Mouse (Mus musculus): Measurements from ENCODE around the gene Misp.

Misp gene

GRCm38 (mm10) chr10:79794491-79794931 is 26.3 kb upstream of the Misp start:
- DNase-seq (ENCODE audit: low read depth, low spot score): no peak

GRCm38 (mm10) chr10:79795905-79796304 is 24.9 kb upstream of the Misp start:
- no peak for DNase-seq (ENCODE audit: low read depth, low spot score)

- DNase-seq (ENCODE audit: low read depth, low spot score): no peak
These were observed 23.5 kb upstream of the Misp start for GRCm38 (mm10) chr10:79797326-79797725.

GRCm38 (mm10) chr10:79798289-79798928 is 22.4 kb upstream of the Misp start:
- DNase-seq (ENCODE audit: low read depth, low spot score): no peak

- DNase-seq (ENCODE audit: low read depth, low spot score): no peak
These were observed 20.3 kb upstream of the Misp start for GRCm38 (mm10) chr10:79800508-79800907.

DNA sequence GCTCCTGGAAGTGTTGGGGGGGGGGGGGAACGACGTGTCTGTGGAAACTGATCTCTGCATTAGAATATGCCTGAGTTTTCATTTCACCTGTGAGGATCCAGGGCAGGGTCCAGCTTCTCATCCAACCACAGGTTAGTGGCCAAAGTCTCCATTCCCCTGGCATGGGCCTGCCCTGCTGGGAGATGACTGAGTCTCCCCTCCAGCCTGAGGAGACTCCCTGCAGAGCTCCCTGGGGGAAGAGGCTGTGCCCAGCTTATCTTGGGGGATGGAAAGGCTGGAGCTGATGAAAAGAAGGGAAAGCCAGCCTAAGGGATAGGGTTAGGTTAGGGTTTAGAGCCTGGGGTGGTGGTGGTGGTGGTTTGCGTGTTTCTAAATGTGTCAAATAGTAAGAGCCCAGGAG is 19.0 kb upstream of the Misp start:
- no peak for DNase-seq (ENCODE audit: low read depth, low spot score)

GRCm38 (mm10) chr10:79802331-79802971 is 18.3 kb upstream of the Misp start:
- no peak for DNase-seq (ENCODE audit: low read depth, low spot score)

- no peak for DNase-seq (ENCODE audit: low read depth, low spot score)
These were observed 17.0 kb upstream of the Misp start for GRCm38 (mm10) chr10:79803716-79804323.

DNA sequence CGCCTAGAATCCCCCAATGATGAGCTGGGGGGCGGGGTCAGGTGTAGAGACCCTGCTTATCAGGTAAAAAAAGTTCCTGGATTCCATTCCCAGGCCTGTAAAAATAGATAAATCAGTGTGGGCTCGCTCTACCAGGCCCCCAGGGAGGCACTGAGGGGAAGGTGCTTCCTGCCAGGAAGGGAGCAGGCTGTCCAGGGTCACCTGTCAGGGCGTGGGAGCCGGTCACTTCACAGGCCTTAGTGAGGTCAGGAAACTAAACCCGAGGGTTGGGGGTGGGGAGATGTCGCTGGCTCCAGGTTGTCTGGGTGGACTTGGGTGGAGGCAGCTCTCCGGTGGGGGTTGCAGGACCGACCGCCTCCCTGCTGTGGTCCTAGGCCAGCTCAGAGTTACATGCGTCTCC is 15.2 kb upstream of the Misp start:
- DNase-seq (ENCODE audit: low read depth, low spot score): no peak

DNA sequence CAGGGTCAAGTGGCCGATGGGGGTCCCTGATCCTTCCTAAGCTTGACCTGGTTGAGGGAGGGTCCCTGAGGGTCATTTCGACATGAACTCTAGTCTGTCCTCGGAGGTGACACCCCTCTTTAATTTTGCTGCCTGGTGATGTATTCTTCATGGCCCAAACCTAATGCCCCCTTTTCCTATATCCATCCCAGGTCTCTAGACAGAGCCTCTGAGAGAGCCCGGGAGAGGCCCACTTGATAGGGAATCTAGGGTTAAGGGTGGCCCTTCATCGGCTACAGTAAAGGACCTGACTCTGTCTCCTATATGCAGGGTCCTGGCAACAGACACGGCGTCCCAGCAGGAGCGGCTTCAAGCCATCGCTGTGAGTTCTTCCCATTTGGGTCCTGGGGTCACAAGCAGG is 14.5 kb upstream of the Misp start:
- DNase-seq (ENCODE audit: low read depth, low spot score): no peak

GRCm38 (mm10) chr10:79806972-79807371 is 13.8 kb upstream of the Misp start:
- DNase-seq (ENCODE audit: low read depth, low spot score): no peak

- no peak for DNase-seq (ENCODE audit: low read depth, low spot score)
These were observed 13.0 kb upstream of the Misp start for GRCm38 (mm10) chr10:79807826-79808225.

DNA sequence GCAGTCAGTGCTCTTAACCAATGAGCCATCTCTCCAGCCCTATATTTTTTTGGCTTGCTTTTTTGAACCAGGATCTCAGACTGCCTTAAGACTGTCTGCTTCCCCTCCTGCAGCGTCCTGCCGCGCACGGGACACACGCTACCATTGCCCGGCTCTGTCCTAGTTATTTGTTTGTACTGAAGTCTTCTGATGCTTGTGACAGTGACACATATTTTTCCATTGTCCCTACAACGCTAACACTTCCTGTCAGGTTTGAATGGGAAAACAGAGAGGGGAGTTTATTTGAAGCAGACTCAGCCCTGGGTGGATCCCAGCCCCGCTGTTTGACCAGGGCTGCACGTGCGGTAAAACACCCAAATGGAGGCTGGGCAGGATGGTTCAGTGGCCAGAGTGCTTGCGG is 12.1 kb upstream of the Misp start:
- DNase-seq (ENCODE audit: low read depth, low spot score): no peak

GRCm38 (mm10) chr10:79811736-79812637 is 8.8 kb upstream of the Misp start:
- DNase-seq (ENCODE audit: low read depth, low spot score): no peak

GRCm38 (mm10) chr10:79814271-79814842 is 6.4 kb upstream of the Misp start:
- no peak for DNase-seq (ENCODE audit: low read depth, low spot score)

DNA sequence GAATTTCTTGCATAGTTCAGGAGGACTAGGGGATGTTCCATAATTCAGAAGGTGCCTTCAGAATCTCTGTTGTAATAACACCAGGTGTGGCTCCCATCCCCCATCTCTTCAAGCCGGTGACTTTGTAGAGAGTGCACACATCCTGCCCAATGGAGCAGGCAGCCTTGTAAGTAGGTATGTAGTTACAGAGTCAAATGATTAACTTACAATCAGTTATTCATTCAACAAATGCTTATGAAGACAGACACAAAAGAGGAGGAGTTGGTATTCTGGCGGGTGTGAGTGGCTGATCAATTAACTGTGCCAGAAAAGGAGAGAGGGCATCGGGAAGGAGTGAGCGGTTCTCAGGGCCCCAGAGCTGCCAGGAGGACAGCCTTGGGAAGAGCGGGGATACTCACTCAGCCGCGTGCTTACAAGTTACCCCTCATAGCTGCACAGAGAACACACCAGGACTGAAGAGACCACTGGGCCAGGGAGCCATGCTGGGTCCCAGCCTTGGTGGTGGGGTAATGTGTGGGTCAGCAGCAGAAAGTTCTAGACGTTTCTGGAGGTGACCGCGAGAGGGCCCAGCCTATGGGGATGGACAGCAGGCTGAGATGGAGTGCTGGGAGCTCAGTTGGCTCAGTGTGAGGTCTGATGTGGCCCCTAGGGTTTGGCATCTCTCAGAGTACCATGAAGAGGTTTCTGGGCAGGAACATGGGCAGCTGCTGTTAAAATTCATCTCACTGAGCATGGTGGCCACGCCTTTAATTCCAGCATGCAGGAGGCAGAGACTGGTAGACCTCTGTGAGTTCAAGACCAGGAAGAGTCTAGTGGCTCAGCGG is 4.9 kb upstream of the Misp start:
- DNase-seq (ENCODE audit: low read depth, low spot score): no peak

- DNase-seq (ENCODE audit: low read depth, low spot score): no peak
These were observed 3.7 kb upstream of the Misp start for GRCm38 (mm10) chr10:79817111-79817510.

DNA sequence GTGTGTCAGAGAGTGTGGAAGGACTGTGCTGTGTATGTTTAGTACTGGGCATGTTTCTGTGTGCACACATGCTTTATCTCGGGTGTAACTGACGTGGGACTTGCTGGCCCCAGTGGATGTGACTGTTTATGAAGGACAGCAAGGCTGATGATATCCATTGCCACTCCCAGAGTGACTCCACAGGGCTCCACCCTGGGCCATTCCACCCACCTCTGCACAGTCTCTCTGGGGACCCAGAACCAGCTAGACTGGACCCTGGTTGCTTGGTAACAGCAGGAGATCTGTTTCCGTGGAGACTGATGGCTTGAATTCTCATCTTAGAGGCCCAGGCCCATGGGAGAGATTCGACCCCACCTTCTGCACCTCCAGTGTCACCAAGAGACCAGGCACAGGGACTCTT is 2.6 kb upstream of the Misp start:
- no peak for DNase-seq (ENCODE audit: low read depth, low spot score)

GRCm38 (mm10) chr10:79819606-79820005 is 1.2 kb upstream of the Misp start:
- DNase-seq (ENCODE audit: low read depth, low spot score): no peak

GRCm38 (mm10) chr10:79820277-79820676 is 512 bp upstream of the Misp start:
- no peak for DNase-seq (ENCODE audit: low read depth, low spot score)

DNA sequence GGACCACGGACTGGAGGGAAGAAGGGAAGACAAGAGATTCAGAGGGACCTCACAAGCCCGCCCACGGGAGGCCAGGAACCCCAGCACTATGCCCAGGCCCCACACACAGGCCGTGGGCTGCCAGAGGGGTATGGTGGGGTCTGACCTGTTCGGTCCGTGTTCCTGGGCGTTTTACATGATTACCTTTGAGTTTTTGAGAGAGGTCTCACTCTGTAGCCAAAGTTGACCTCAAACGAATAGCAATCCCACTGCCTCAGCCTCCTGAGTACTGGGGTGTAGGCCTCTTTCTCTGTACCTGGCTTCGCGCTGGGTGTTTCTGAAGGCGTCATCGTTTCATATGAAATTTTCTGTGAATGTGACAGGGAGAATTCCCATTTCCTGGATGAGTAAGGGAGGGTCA is 942 bp downstream of the Misp start:
- no peak for DNase-seq (ENCODE audit: low read depth, low spot score)
